Mouse (Mus musculus): ENCODE measurements around the gene Bloc1s5.

DNA sequence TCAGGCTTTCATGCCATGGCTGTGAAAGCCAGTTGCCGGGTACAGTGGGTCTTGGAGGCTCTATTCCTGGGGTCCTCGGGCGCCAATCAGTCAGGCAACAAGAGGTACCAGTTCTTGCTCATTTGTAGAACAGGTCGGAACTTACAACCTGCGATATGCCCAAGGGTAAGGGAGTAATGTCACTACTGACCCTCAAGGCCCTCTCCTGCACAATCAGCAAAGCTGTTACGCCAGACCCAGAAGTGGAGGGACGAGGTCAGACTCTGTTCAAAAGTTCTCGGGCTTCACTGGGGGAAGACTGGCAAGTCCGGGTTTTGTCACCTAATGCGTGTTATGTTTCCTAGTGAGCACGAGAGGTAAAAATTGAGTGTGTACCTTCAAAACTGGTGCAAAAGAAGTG lies 34.1 kb downstream of the Bloc1s5 start:
- TF ChIP-seq CTCF (IDR thresholded peaks at IDR 0.05; ENCODE audit: insufficient read depth, low read depth, low read length) (no peak), POLR2A (IDR thresholded peaks at IDR 0.05; ENCODE audit: insufficient read depth, low read depth, low read length) (no peak)
